Mouse (Mus musculus): ENCODE measurements around the gene Tle4. TPM values are rescaled to one million over a fixed set of nuclear protein-coding genes. Genes with fewer than 3 reads are reported as not detected.
A peak's percentile ranks its signal among the peaks of the same experiment; 100 is the strongest.
"Not testable (repeated sequence)": the region's sequence is repeated elsewhere in the genome, so short reads cannot be mapped to it uniquely, and the experiment has no call there.

The Tle4 gene
- polyA plus RNA-seq (2012; rRNA removed) = 16.1 and 16.3 TPM in 2 replicates

GRCm38 (mm10) chr19:14597917-14598689 is at the start of gene Tle4:
TSS of gene Tle4 (minus strand) at chr19:14598051.
- TF ChIP-seq CTCF (IDR thresholded peaks at IDR 0.05; ENCODE audit: borderline replicate concordance, insufficient read depth, low read depth, low read length) (no peak), POLR2A (IDR thresholded peaks at IDR 0.05; ENCODE audit: borderline replicate concordance, insufficient read depth, low read length) (peak; percentile 77)
- WGBS = under 1% methylated on average over 71 of the region's 71 CpGs
- Histone ChIP-seq H3K4me1 (ENCODE audit: control insufficient read depth, insufficient read depth, low read length) (no peaks in the 10 kb centered on the region), H3K4me3 (replicated peaks; ENCODE audit: insufficient read depth, low read depth, low read length) (peak within 1 kb of the TSS; percentile 80), H3K27me3 (ENCODE audit: control insufficient read depth, insufficient read depth, low read length) (no peaks in the 10 kb centered on the region), H3K27ac (ENCODE audit: insufficient read depth, low read length) (peak within 1 kb of the TSS; percentile 89)
- DNase-seq = peak; percentile 100

DNA sequence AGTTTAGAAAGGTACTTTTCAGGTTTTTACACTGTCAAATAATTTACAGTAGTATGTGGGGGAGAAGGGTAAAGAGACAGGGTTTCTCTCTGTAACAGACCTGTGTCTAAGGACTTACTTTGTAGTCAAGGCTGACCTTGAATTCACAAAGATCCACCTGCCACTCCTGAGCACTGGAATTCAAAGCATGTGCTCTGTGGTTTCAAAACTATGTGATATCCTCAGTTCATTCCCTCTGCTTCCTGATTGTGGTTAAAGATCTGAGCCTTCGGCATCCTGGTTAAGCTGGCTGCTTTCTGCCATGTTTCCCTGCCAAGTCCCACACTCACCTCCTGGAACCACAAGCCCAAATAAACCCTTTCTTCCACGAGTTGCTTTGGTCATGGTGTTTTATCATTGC is 47.8 kb upstream of the Tle4 start:
- 49% methylated on average over 2 of the region's 2 CpGs for WGBS
- Histone ChIP-seq H3K4me3 (replicated peaks; ENCODE audit: insufficient read depth, low read depth, low read length) (no peak overlapping the region), H3K4me1 (ENCODE audit: control insufficient read depth, insufficient read depth, low read length) (no peaks in the 10 kb centered on the region), H3K27me3 (ENCODE audit: control insufficient read depth, insufficient read depth, low read length) (no peaks in the 10 kb centered on the region), H3K27ac (ENCODE audit: insufficient read depth, low read length) (no peak overlapping the region)
- TF ChIP-seq POLR2A (IDR thresholded peaks at IDR 0.05; ENCODE audit: borderline replicate concordance, insufficient read depth, low read length) = no peak
- no peak for TF ChIP-seq CTCF (IDR thresholded peaks at IDR 0.05; ENCODE audit: borderline replicate concordance, insufficient read depth, low read depth, low read length)
- no peak for DNase-seq

DNA sequence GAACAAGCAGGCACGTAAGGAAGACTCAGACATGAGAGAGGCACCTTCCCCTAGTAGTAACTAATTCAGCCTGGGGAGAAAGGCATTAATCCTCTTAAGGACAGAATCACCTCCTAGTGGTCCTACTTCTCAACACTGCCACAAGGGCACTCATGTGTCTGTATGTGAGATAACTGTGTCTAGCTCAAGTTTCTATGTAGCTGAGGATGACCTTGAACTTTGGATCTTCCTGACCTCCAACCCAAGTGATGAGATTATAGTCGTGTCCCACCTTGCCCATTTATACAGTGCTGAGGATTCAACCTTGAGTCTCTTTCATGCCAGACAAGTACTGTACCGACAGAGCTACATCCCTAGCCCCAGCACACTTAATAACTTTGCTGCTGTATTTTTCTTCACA is 46.9 kb upstream of the Tle4 start:
- Histone ChIP-seq H3K27me3 (ENCODE audit: control insufficient read depth, insufficient read depth, low read length) (no peaks in the 10 kb centered on the region), H3K4me3 (replicated peaks; ENCODE audit: insufficient read depth, low read depth, low read length) (no peak overlapping the region), H3K27ac (ENCODE audit: insufficient read depth, low read length) (no peak overlapping the region), H3K4me1 (ENCODE audit: control insufficient read depth, insufficient read depth, low read length) (no peaks in the 10 kb centered on the region)
- no peak for DNase-seq
- no peak for TF ChIP-seq CTCF (IDR thresholded peaks at IDR 0.05; ENCODE audit: borderline replicate concordance, insufficient read depth, low read depth, low read length)
- no peak for TF ChIP-seq POLR2A (IDR thresholded peaks at IDR 0.05; ENCODE audit: borderline replicate concordance, insufficient read depth, low read length)
- WGBS = 94% methylated on average over 3 of the region's 3 CpGs

GRCm38 (mm10) chr19:14643091-14643490 is 45.2 kb upstream of the Tle4 start:
- WGBS = 93% methylated on average over 4 of the region's 4 CpGs

GRCm38 (mm10) chr19:14642663-14643062 is 44.8 kb upstream of the Tle4 start:
- H3K4me3 ChIP-seq (replicated peaks; ENCODE audit: insufficient read depth, low read depth, low read length) = no peak overlapping the region
- 89% methylated on average over 10 of the region's 10 CpGs for WGBS
- no peak for DNase-seq
- no peaks in the 10 kb centered on the region for H3K4me1 ChIP-seq (ENCODE audit: control insufficient read depth, insufficient read depth, low read length)
- TF ChIP-seq POLR2A (IDR thresholded peaks at IDR 0.05; ENCODE audit: borderline replicate concordance, insufficient read depth, low read length) (no peak), CTCF (IDR thresholded peaks at IDR 0.05; ENCODE audit: borderline replicate concordance, insufficient read depth, low read depth, low read length) (no peak)
- H3K27ac ChIP-seq (ENCODE audit: insufficient read depth, low read length) = no peak overlapping the region
- no peaks in the 10 kb centered on the region for H3K27me3 ChIP-seq (ENCODE audit: control insufficient read depth, insufficient read depth, low read length)

More at GRCm38 (mm10) chr19:14643091-14643490, 45.2 kb upstream of the Tle4 start:
- H3K4me1 ChIP-seq (ENCODE audit: control insufficient read depth, insufficient read depth, low read length); H3K4me3 ChIP-seq (replicated peaks; ENCODE audit: insufficient read depth, low read depth, low read length); H3K27me3 ChIP-seq (ENCODE audit: control insufficient read depth, insufficient read depth, low read length); H3K27ac ChIP-seq (ENCODE audit: insufficient read depth, low read length); DNase-seq: not testable (repeated sequence)

DNA sequence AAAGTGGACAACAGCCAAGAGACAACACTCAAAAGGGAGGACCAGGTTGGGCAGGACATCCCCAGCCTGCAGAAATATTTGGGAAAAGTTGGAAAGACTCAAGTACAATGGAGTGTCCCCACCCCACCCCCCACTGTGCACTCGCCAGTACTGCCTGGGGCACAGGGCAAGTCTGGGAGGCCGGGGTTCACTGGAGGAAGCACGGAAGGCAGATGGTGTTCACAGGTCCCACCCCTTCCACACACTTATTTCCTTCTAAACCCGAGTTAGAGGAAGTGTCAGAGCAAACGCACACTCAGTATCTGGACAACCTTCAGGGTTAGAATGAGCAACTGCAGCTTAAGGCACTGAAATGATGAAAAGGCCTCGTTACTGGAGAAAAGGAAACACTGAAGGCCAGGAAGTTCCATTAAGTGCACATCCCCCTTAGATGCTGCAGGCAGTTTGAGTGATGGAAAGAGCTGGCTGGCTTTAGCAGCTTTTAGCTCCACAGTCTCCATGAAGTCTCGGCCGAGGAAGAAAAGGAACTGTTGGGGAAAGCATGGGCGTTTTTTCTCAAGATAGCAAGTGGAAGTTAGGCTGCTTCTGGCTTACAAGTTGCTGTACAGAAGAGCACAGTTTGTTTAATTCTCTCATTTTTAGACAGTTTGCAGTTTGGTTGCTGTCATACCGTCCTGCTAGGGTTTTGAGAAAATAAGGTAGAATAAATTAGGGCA is 37.5 kb upstream of the Tle4 start:
- no peak for DNase-seq
- H3K27me3 ChIP-seq (ENCODE audit: control insufficient read depth, insufficient read depth, low read length) = no peaks in the 10 kb centered on the region
- no peaks in the 10 kb centered on the region for H3K4me1 ChIP-seq (ENCODE audit: control insufficient read depth, insufficient read depth, low read length)
- no peak overlapping the region for H3K27ac ChIP-seq (ENCODE audit: insufficient read depth, low read length)
- H3K4me3 ChIP-seq (replicated peaks; ENCODE audit: insufficient read depth, low read depth, low read length) = no peak overlapping the region
- TF ChIP-seq CTCF (IDR thresholded peaks at IDR 0.05; ENCODE audit: borderline replicate concordance, insufficient read depth, low read depth, low read length) (no peak), POLR2A (IDR thresholded peaks at IDR 0.05; ENCODE audit: borderline replicate concordance, insufficient read depth, low read length) (no peak)
- 66% methylated on average over 10 of the region's 10 CpGs for WGBS

- Histone ChIP-seq H3K4me3 (replicated peaks; ENCODE audit: insufficient read depth, low read depth, low read length) (no peak overlapping the region), H3K27ac (ENCODE audit: insufficient read depth, low read length) (no peak overlapping the region), H3K4me1 (ENCODE audit: control insufficient read depth, insufficient read depth, low read length) (no peaks in the 10 kb centered on the region), H3K27me3 (ENCODE audit: control insufficient read depth, insufficient read depth, low read length) (no peaks in the 10 kb centered on the region)
- TF ChIP-seq CTCF (IDR thresholded peaks at IDR 0.05; ENCODE audit: borderline replicate concordance, insufficient read depth, low read depth, low read length) = no peak
- TF ChIP-seq POLR2A (IDR thresholded peaks at IDR 0.05; ENCODE audit: borderline replicate concordance, insufficient read depth, low read length) = no peak
- WGBS = 80% methylated on average over 4 of the region's 4 CpGs
- no peak for DNase-seq
These were observed 25.5 kb upstream of the Tle4 start for GRCm38 (mm10) chr19:14623355-14623754.

DNA sequence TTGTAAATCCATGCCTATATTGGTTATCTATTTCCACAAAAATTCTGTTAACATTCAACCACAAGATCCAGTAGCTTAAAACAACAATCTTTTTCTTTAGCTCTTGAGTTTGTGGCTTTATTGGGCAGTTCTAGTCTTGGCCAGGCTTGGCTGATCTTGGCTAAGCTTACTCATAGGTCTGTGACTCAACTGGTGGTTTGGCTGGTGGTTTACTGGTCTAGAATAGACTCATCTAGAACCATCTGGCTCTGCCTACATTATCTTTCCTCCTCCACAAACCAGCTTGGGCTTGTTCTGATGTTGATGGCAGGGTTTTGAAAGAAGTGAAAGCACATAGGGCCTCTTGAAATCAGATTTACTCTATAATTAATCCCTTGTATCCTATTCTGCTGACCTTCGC is 22.7 kb upstream of the Tle4 start:
- 100% methylated on average over 1 of the region's 1 CpGs for WGBS
- Histone ChIP-seq H3K4me1 (ENCODE audit: control insufficient read depth, insufficient read depth, low read length) (no peaks in the 10 kb centered on the region), H3K4me3 (replicated peaks; ENCODE audit: insufficient read depth, low read depth, low read length) (no peak overlapping the region), H3K27me3 (ENCODE audit: control insufficient read depth, insufficient read depth, low read length) (no peaks in the 10 kb centered on the region), H3K27ac (ENCODE audit: insufficient read depth, low read length) (no peak overlapping the region)
- no peak for TF ChIP-seq POLR2A (IDR thresholded peaks at IDR 0.05; ENCODE audit: borderline replicate concordance, insufficient read depth, low read length)
- TF ChIP-seq CTCF (IDR thresholded peaks at IDR 0.05; ENCODE audit: borderline replicate concordance, insufficient read depth, low read depth, low read length) = no peak
- DNase-seq = no peak
